Mouse (Mus musculus): ENCODE data around the gene Gm44511. TPM values are rescaled to one million over a fixed set of nuclear protein-coding genes. Genes with fewer than 3 reads are reported as not detected.
"Not testable (repeated sequence)": the region's sequence is repeated elsewhere in the genome, so short reads cannot be mapped to it uniquely, and the experiment has no call there.

Gene Gm44511
- polyA plus RNA-seq, 1 experiment, result not detected

DNA sequence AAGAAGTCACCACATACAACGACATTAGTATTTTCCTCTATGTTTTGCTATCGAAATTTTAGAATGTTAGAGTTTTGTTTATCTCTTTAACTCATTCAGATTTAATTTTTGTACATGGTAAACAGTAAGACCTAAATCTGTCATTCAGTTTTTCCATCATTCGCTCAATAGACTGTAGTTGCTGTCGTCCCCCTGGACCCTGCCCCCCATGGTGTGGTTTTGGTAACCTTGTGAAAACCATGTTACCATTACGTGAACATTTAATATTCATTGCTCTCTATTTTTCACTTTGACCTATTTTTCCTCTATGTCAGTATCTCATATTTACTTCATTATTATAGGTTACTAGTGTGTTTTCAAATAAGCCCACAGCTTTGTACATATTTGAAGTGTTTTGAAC is 61.5 kb downstream of the Gm44511 start:
- peaks cover 2% of the 10 kb centered on the region for H3K4me1 ChIP-seq (ENCODE audit: control insufficient read depth, insufficient read depth, low read length)
- TF ChIP-seq POLR2A (IDR thresholded peaks at IDR 0.05; ENCODE audit: control insufficient read depth, low read depth, low read length) (no peak), CTCF (IDR thresholded peaks at IDR 0.05; ENCODE audit: control insufficient read depth, insufficient read depth, insufficient replicate concordance, low read depth, low read length) (no peak)
- no peaks in the 10 kb centered on the region for H3K27me3 ChIP-seq (ENCODE audit: control insufficient read depth, insufficient read depth, low read length)
- no peaks in the 10 kb centered on the region for H3K36me3 ChIP-seq (ENCODE audit: control insufficient read depth, insufficient read depth, low read length)
- H3K27ac ChIP-seq (ENCODE audit: control insufficient read depth, insufficient read depth, low read depth, low read length), result no peak overlapping the region
- H3K4me3 ChIP-seq (ENCODE audit: control insufficient read depth, low read depth, low read length), result no peak overlapping the region; the same call in 1 of the 2 replicates

DNA sequence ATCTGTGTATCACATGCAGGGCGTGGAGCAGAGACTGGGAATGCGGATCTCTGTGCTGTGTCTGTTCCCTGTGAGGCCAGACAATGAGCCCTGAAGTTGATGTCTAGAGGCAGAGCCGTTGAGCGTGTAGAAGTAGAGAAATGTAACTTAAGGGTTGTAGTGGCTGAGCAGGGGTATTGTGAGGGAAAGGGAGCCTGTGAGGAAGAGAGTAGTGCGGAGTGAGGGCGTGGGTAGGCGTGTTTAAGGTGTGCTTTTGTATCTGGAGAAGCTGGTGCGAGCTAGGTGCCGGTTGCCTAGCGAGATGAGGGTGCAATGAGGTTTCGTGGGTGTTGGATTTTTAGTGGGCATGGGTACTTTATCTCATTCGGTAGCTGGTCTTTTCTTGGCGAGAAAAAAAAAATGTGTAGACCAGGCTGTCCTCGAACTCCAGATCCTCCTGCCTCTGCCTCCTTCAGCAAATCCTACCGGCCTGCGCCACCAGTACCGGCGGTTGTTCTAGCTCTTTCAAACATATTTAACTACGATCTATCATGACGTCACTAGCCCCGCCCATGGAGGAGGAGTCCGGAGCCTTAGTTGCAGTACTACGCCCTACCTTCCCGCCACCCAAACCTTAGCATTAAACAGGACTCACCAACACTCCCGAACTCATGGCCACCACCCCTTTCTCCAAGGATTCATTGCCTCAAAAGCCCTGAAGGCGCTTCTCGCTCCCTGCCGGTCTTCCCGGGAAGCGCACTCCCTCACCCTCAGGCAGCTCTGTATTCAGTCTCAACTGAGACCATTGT is 62.2 kb downstream of the Gm44511 start:
- Histone ChIP-seq H3K27me3 (ENCODE audit: control insufficient read depth, insufficient read depth, low read length) (no peaks in the 10 kb centered on the region), H3K27ac (ENCODE audit: control insufficient read depth, insufficient read depth, low read depth, low read length) (no peak overlapping the region), H3K4me1 (ENCODE audit: control insufficient read depth, insufficient read depth, low read length) (peaks cover 2% of the 10 kb centered on the region), H3K4me3 (ENCODE audit: control insufficient read depth, low read depth, low read length) (peak overlapping the region; percentile 84), H3K36me3 (ENCODE audit: control insufficient read depth, insufficient read depth, low read length) (no peaks in the 10 kb centered on the region)
- TF ChIP-seq CTCF (IDR thresholded peaks at IDR 0.05; ENCODE audit: control insufficient read depth, insufficient read depth, insufficient replicate concordance, low read depth, low read length) (peak; percentile 61), POLR2A (IDR thresholded peaks at IDR 0.05; ENCODE audit: control insufficient read depth, low read depth, low read length) (no peak)

DNA sequence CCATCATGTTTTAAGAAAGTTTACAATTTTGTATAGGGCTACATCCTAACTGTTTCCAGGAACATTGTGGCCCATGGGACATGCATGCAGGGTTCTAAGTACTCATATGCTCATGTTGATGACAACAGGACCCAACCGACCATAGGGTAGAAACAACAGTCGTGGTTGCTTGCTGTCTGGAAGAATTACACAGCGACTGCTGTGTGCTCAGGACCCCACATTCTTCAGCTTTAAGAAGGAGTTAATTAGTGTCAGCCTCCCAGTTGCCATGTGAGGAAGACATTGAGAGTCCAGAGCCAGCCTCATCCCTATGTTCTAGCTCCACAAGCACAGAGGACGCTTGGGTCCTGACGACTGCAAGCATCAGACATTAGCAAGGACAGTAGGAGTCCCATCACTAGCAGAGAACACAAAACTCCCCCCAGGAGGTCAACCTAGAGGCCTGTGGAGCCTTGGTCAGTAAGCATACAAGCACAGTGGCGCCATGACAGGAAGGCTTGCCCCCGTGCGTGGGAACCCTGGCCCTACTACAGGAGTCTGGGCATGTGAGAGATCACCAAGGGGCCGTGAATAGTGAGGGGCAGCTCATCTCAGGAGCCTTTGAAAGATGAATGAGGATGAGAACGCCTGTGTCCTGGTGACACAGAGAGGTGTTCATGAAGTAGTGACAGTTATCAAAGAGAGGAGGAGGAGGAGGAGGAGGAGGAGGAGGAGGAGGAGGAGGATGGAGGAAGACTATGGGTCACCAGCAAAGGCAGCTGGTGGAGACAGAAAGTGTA is 63.0 kb downstream of the Gm44511 start:
- not testable (repeated sequence) for H3K27me3 ChIP-seq (ENCODE audit: control insufficient read depth, insufficient read depth, low read length); H3K36me3 ChIP-seq (ENCODE audit: control insufficient read depth, insufficient read depth, low read length); H3K27ac ChIP-seq (ENCODE audit: control insufficient read depth, insufficient read depth, low read depth, low read length); H3K4me1 ChIP-seq (ENCODE audit: control insufficient read depth, insufficient read depth, low read length); H3K4me3 ChIP-seq (ENCODE audit: control insufficient read depth, low read depth, low read length)

DNA sequence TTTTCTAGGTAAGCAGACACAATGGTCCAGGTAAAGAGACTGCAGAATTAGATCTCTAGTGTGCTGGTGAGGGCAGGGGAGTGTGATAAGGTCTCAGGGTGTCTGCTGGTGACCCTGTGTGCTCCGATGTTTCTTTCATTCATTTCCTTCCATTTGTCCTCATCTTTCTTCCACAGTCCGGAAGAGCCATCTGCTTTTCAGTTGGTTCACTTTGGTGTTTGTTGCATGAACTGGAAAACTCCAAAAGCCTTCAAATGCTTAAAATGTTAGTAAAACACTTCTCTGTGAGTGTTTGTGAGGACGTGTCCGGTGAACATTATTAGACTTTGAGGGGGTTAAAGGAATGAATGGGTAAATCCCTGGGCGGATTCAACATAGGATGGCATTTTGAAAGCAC is 65.0 kb downstream of the Gm44511 start:
- TF ChIP-seq POLR2A (IDR thresholded peaks at IDR 0.05; ENCODE audit: control insufficient read depth, low read depth, low read length) (no peak), CTCF (IDR thresholded peaks at IDR 0.05; ENCODE audit: control insufficient read depth, insufficient read depth, insufficient replicate concordance, low read depth, low read length) (no peak)
- H3K27ac ChIP-seq (ENCODE audit: control insufficient read depth, insufficient read depth, low read depth, low read length), result no peak overlapping the region

DNA sequence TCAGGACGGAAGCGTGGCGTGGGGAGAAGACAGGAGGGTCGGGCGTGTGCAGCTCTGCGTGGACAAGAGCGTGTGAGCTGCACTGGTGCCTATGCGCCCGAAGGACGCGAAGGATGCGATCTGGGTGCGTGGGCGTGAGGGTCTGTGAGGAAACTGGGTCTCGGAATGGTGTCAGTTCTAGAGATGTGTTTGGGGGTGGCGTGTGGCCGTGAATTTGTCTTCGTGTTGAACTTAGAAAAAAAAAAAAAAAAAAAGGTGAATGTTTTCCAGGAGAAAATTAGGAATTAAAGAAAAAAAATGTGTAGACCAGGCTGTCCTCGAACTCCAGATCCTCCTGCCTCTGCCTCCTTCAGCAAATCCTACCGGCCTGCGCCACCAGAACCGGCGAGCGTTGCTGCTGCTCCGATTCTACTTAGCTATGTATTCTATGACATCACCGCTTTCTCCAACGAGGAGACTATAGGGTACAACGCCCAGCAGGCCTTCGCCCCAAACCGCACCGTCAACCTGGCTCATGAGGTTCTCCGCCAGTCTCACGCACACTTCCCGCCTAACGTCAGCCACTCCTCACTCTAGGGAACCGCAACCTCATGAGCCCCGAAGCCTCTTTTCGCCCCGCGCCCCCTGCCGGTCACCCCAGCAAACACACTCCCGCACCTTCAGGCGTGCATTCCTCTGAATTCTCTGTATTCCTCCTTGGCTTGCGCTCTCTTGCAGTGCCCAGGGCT is 65.5 kb downstream of the Gm44511 start:
- Histone ChIP-seq H3K4me3 (ENCODE audit: control insufficient read depth, low read depth, low read length) (peak overlapping the region; percentile 98), H3K27ac (ENCODE audit: control insufficient read depth, insufficient read depth, low read depth, low read length) (peak overlapping the region; percentile 40; the same call in 1 of the 2 replicates)
- H3K36me3 ChIP-seq (ENCODE audit: control insufficient read depth, insufficient read depth, low read length); H3K27me3 ChIP-seq (ENCODE audit: control insufficient read depth, insufficient read depth, low read length); H3K4me1 ChIP-seq (ENCODE audit: control insufficient read depth, insufficient read depth, low read length): not testable (repeated sequence)
- TF ChIP-seq CTCF (IDR thresholded peaks at IDR 0.05; ENCODE audit: control insufficient read depth, insufficient read depth, insufficient replicate concordance, low read depth, low read length) (peak; percentile 84), POLR2A (IDR thresholded peaks at IDR 0.05; ENCODE audit: control insufficient read depth, low read depth, low read length) (peak; percentile 16; the same call in 1 of the 2 replicates)

More for the DNA sequence above, 65.0 kb downstream of the Gm44511 start:
- H3K27me3 ChIP-seq (ENCODE audit: control insufficient read depth, insufficient read depth, low read length), result no peaks in the 10 kb centered on the region
- peak overlapping the region; percentile 98; the same call in 1 of the 2 replicates for H3K4me3 ChIP-seq (ENCODE audit: control insufficient read depth, low read depth, low read length)
- no peaks in the 10 kb centered on the region for H3K36me3 ChIP-seq (ENCODE audit: control insufficient read depth, insufficient read depth, low read length)
- H3K4me1 ChIP-seq (ENCODE audit: control insufficient read depth, insufficient read depth, low read length), result peaks cover 2% of the 10 kb centered on the region

DNA sequence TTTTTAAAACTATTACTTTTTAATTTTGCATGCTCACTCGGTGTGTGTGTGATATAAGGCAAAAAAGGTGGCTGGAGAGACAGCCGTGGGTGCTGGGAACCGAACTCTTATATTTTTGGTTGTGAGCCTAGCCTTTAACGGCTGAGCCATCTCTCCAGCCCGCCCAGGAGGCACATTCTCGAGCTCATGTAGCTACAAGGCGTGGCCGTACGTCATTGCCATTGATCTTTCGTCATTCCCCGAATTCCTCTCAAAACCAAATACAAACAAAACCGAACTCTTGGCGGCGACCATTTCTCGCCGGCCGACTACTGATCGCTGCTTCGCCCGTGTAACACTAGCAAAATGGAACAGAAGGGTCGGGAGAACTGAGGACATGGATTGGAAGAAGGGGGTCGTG is 66.1 kb downstream of the Gm44511 start:
- H3K27ac ChIP-seq (ENCODE audit: control insufficient read depth, insufficient read depth, low read depth, low read length), result peak overlapping the region; percentile 40; the same call in 1 of the 2 replicates
- H3K36me3 ChIP-seq (ENCODE audit: control insufficient read depth, insufficient read depth, low read length); H3K4me1 ChIP-seq (ENCODE audit: control insufficient read depth, insufficient read depth, low read length); H3K27me3 ChIP-seq (ENCODE audit: control insufficient read depth, insufficient read depth, low read length): not testable (repeated sequence)
- peak overlapping the region; percentile 98 for H3K4me3 ChIP-seq (ENCODE audit: control insufficient read depth, low read depth, low read length)

DNA sequence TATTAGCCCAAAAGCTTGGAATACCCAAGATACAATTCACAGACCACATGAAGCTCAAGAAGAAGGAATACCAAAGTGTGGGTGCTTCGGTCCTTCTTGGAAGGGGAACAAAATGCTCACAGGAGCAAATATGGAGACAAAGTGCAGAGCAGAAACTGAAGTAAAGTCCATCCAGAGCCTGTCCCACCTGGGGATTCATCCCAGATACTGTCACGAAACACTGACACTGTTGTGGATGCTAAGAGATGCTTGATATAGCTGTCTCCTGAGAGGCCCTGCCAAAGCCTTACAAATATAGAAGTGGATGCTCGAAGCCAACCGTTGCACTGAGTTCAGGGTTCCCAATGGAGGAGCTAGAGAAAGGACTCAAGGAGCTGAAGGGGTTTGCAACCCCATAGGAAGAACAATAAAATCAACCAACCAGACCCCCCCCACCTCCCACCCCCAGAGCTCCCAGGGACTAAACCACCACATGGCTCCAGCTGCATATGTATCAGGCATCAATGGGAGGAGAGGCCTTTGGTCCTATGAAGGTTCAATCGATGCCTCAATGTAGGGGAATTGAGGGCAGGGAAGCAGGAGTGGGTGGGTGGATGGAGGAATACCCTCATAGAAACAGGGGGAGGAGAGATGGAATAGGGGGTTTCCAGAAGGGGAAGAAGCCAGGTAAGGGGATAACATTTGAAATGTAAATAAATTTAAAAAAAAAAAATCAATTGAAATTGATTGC is 66.7 kb downstream of the Gm44511 start:
- Histone ChIP-seq H3K4me3 (ENCODE audit: control insufficient read depth, low read depth, low read length) (no peak overlapping the region), H3K27ac (ENCODE audit: control insufficient read depth, insufficient read depth, low read depth, low read length) (no peak overlapping the region), H3K36me3 (ENCODE audit: control insufficient read depth, insufficient read depth, low read length) (no peaks in the 10 kb centered on the region), H3K4me1 (ENCODE audit: control insufficient read depth, insufficient read depth, low read length) (peaks cover 2% of the 10 kb centered on the region), H3K27me3 (ENCODE audit: control insufficient read depth, insufficient read depth, low read length) (no peaks in the 10 kb centered on the region)
- no peak for TF ChIP-seq POLR2A (IDR thresholded peaks at IDR 0.05; ENCODE audit: control insufficient read depth, low read depth, low read length)
- no peak for TF ChIP-seq CTCF (IDR thresholded peaks at IDR 0.05; ENCODE audit: control insufficient read depth, insufficient read depth, insufficient replicate concordance, low read depth, low read length)

DNA sequence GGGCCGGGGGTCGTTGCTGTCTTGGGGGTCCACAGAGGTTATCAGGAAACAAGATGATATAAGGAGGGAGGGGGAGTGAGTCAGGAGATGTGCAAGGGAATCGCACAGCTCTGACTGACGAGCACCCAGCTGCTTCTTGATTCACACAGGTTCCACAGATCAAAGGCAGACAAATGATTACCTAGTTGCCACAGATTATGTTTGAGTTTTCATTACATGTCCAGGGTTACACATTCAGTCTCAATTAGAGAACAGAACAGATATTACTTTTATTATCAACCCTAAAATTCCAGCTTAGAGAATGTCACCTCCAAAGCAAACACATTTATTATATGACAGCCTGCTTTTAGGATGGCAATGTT is 70.7 kb downstream of the Gm44511 start:
- H3K27me3 ChIP-seq (ENCODE audit: control insufficient read depth, insufficient read depth, low read length); H3K27ac ChIP-seq (ENCODE audit: control insufficient read depth, insufficient read depth, low read depth, low read length); H3K36me3 ChIP-seq (ENCODE audit: control insufficient read depth, insufficient read depth, low read length): not testable (repeated sequence)

DNA sequence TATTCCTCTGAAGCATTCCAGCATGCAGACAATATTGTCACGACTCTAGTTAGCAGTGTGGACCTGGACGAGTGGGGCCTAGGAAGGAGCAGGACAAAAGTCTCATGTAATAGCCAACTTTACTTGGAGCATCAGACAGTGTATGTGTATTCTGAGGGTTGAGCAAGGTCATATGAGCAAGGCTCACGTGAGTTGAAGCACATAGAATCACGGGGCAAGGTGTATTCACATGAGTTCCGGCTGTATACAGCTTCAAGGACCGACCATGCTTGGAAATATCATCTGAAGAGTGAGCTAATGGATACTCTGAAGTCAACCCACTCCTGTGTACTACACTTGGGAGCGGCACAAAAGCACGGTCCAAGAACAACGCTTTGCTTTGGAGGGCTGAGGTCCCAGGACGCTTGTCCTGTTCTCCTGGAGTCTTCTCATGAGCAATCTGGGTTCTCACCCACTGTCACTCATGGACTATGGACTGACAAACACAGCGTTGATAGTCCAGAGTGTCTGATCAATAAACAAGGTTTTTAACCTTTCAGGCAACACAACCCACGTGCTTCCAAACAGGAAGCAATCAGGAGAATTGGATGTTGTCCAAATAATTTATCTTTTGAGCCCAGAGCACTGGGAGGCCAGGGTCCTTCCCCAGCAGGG is 71.2 kb downstream of the Gm44511 start:
- H3K36me3 ChIP-seq (ENCODE audit: control insufficient read depth, insufficient read depth, low read length); H3K27ac ChIP-seq (ENCODE audit: control insufficient read depth, insufficient read depth, low read depth, low read length); H3K4me3 ChIP-seq (ENCODE audit: control insufficient read depth, low read depth, low read length); H3K4me1 ChIP-seq (ENCODE audit: control insufficient read depth, insufficient read depth, low read length); H3K27me3 ChIP-seq (ENCODE audit: control insufficient read depth, insufficient read depth, low read length): not testable (repeated sequence)

More for the DNA sequence above, 70.7 kb downstream of the Gm44511 start:
- H3K4me3 ChIP-seq (ENCODE audit: control insufficient read depth, low read depth, low read length); H3K4me1 ChIP-seq (ENCODE audit: control insufficient read depth, insufficient read depth, low read length): not testable (repeated sequence)

All from testis, adult 2 months (tissue).